Mouse (Mus musculus) hindbrain, embryonic 15.5 days (tissue): ENCODE measurements around the gene Cog4. TPM values are rescaled to one million over a fixed set of nuclear protein-coding genes. Genes with fewer than 3 reads are reported as not detected.
"Not testable (repeated sequence)": the region's sequence is repeated elsewhere in the genome, so short reads cannot be mapped to it uniquely, and the experiment has no call there.

ENCODE experiments used
- ATAC-seq: fragments of 200-750 bp; cut with Nextera tagmentation; 2 replicates; pipeline ENCODE4 v1.8.0; 2017; ENCODE audit warnings: low read depth, moderate number of reproducible peaks, moderate TSS enrichment; ENCODE audit not compliant: low FRiP score
- H3K27ac ChIP-seq: fragments of 300-500 bp; sonication (generic); replicated peaks from 2 replicates; pipeline ENCODE4 v1.5.1; 2015; ENCODE audit warnings: mild to moderate bottlenecking, inconsistent platforms
- H3K27me3 ChIP-seq: fragments of 300-500 bp; sonication (generic); 2 replicates; pipeline ENCODE4 v1.6.1; 2015; ENCODE audit warnings: control low read depth, inconsistent platforms
- H3K36me3 ChIP-seq: fragments of 300-500 bp; sonication (generic); 2 replicates; pipeline ENCODE4 v1.6.1; 2015; ENCODE audit warnings: control low read depth, inconsistent platforms
- H3K4me1 ChIP-seq: fragments of 300-500 bp; sonication (generic); replicated peaks from 2 replicates; pipeline ENCODE4 v1.6.1; 2015; ENCODE audit warnings: control low read depth, inconsistent platforms
- H3K4me2 ChIP-seq: fragments of 300-500 bp; sonication (generic); 2 replicates; pipeline ENCODE4 v1.6.1; 2015; ENCODE audit warnings: moderate library complexity, mild to moderate bottlenecking, inconsistent platforms
- H3K4me3 ChIP-seq: fragments of 300-500 bp; sonication (generic); 2 replicates; pipeline ENCODE4 v1.5.1; 2015; ENCODE audit warnings: mild to moderate bottlenecking, inconsistent platforms
- H3K9ac ChIP-seq: fragments of 300-500 bp; sonication (generic); 2 replicates; pipeline ENCODE4 v1.6.1; 2015; ENCODE audit warnings: inconsistent platforms
- H3K9me3 ChIP-seq: fragments of 300-500 bp; sonication (generic); 2 replicates; pipeline ENCODE4 v1.6.1; 2016; ENCODE audit warnings: control low read depth, inconsistent platforms
- WGBS: fragments of 180-500 bp; shearing (Covaris S2); methylation state at CpG from one replicate; pipeline ENCODE4 v1.1.7; 2015; 5-methylcytosine and 5-hydroxymethylcytosine counted together
- polyA plus RNA-seq: library from polyadenylated mRNA; unstranded; fragments of >200 nt; fragmentation: Nextera tagmentation; extraction: Ambion mirVana; gene quantifications from 2 replicates; pipeline ENCODE4 v1.2.1, GENCODE M21; 2015

Gene Cog4
- polyA plus RNA-seq, 1 experiment from 2014 or later: 75.4 TPM

DNA sequence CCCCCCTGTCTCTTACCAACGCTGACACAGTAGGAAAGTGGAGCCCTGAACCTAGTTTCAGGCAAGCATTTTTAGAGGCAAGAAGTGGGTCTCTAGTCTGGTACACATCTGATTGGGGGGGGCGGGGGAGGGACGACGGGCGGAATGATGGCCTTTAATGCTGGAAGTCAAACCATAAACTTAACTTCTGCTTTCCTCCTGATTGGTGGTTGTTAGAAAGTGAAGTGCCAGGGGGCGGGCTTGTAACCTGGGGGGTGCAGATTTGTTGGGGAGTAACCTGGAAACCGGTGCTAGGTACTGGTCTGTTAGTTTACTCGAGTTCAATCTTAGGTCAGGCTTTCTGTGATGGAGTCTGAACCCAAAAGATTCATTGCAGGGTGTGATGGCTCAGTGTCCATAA, 72.1 kb downstream of the Cog4 start:
- no peak overlapping the region for H3K9ac ChIP-seq
- no peak overlapping the region for H3K4me3 ChIP-seq
- 56% methylated on average over 8 of the region's 8 CpGs for WGBS
- no peaks in the 10 kb centered on the region for H3K9me3 ChIP-seq
- no peak overlapping the region for H3K27ac ChIP-seq
- H3K27me3 ChIP-seq: no peaks in the 10 kb centered on the region
- peaks cover 26% of the 10 kb centered on the region for H3K4me1 ChIP-seq
- H3K36me3 ChIP-seq: no peaks in the 10 kb centered on the region
- no peak for ATAC-seq
- H3K4me2 ChIP-seq: no peak overlapping the region

DNA sequence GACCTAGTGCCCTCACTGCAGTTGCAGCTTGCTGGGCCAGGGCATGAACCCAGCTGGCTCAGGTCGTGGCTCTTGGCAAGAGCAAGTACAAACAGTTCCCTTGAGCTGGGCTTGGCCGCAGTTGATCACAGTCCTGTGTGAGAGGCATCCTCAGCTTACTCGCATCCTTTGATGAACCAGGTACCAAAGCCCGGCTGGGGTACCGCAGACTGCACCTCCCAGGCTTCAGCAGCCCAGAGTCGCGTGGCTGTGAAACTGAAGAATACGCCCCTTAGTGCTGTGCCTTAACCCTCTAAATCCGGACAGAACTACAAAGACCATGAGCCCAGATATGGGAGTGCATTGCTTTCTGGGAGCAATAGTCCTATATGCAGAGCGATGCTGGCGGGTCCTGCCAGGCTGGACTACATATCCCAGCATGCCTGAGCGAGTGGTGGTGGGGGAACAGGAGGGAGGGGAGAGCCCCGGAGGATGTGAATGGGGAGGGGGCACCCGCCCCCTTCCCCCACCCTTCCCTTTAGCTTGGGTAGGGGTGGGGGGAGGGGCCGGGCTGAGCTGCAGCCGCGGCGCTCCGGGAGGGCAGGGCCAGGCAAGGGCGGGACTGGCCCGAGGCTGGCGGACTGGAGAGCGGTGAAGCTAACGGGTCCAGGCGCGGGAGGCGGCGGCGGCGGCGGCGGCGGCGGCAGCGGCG, 73.1 kb downstream of the Cog4 start, which contains the start of gene St3gal2:
St3gal2 (plus strand) TSS at position 582 of the 691 bp plus-strand sequence.
- Histone ChIP-seq H3K9ac (peak within 1 kb of the TSS; percentile 90), H3K4me2 (peak within 1 kb of the TSS; percentile 83), H3K27ac (peak within 1 kb of the TSS; percentile 85), H3K36me3 (no peaks in the 10 kb centered on the region), H3K9me3 (no peaks in the 10 kb centered on the region), H3K4me1 (peaks cover 26% of the 10 kb centered on the region), H3K27me3 (no peaks in the 10 kb centered on the region), H3K4me3 (peak within 1 kb of the TSS; percentile 91)
- 1% methylated on average over 25 of the region's 36 CpGs for WGBS
- ATAC-seq: peak; percentile 99

- Histone ChIP-seq H3K27me3 (no peaks in the 10 kb centered on the region), H3K4me2 (peak overlapping the region; percentile 83), H3K9me3 (no peaks in the 10 kb centered on the region), H3K9ac (peak overlapping the region; percentile 90), H3K36me3 (no peaks in the 10 kb centered on the region), H3K4me1 (peaks cover 26% of the 10 kb centered on the region), H3K4me3 (peak overlapping the region; percentile 91), H3K27ac (peak overlapping the region; percentile 85)
- 2% methylated on average over 19 of the region's 37 CpGs for WGBS
- ATAC-seq: peak; percentile 68
These were observed 73.8 kb downstream of the Cog4 start for GRCm38 (mm10) chr8:110920032-110920772.

- peak overlapping the region; percentile 85; the same call in 1 of the 2 replicates for H3K27ac ChIP-seq
- peak overlapping the region; percentile 91 for H3K4me3 ChIP-seq
- H3K4me2 ChIP-seq: peak overlapping the region; percentile 83
- H3K4me1 ChIP-seq: peaks cover 26% of the 10 kb centered on the region
- no peaks in the 10 kb centered on the region for H3K36me3 ChIP-seq
- ATAC-seq: no peak
- WGBS: 33% methylated on average over 3 of the region's 3 CpGs
- no peaks in the 10 kb centered on the region for H3K9me3 ChIP-seq
- H3K9ac ChIP-seq: peak overlapping the region; percentile 90
- no peaks in the 10 kb centered on the region for H3K27me3 ChIP-seq
These were observed 74.4 kb downstream of the Cog4 start for GRCm38 (mm10) chr8:110920773-110921277.

DNA sequence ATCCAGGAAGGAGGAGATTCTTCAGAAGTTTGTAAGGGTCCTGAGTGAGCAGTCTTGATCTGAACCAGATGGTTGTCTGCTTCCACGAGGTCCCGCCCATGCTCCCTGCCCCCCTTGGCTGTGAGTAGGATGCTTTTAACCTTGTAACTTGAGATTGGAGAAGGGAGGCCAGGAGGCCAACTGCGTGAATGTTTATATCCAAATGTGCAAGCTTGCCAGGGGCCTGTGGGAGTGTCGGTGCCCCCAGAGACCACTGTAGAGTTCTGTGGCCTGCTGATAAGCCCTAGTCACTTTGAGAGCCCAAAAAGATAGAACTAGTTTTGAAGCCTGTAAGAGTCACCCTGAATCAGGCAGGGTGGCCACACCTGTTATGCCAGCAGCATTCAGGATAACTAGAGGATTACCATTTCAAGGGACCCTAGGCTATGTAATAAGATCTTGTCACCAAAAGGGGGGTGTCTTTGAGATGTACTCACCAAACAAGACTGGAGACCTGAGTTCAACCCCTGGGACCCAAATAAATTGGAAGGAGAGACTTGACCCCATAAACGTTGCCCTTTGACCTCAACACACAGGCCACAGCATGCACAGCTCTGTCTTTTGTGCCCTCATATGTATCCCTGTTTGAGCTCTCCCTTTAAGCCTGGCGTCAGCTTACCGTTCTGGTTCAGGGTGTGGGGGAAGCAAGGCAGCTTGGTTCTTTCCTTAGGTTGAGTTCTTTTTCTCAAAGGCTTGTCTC, 75.3 kb downstream of the Cog4 start:
- no peak for ATAC-seq
- H3K4me2 ChIP-seq: peak overlapping the region; percentile 83
- peaks cover 26% of the 10 kb centered on the region for H3K4me1 ChIP-seq
- 39% methylated on average over 7 of the region's 7 CpGs for WGBS
- peak overlapping the region; percentile 90; the same call in 1 of the 2 replicates for H3K9ac ChIP-seq
- no peaks in the 10 kb centered on the region for H3K36me3 ChIP-seq
- H3K27ac ChIP-seq: no peak overlapping the region
- H3K27me3 ChIP-seq: no peaks in the 10 kb centered on the region
- peak overlapping the region; percentile 91 for H3K4me3 ChIP-seq
- no peaks in the 10 kb centered on the region for H3K9me3 ChIP-seq

GRCm38 (mm10) chr8:110925691-110926140, 79.3 kb downstream of the Cog4 start:
- WGBS: 81% methylated on average over 8 of the region's 8 CpGs
- H3K4me1 ChIP-seq: peaks cover 19% of the 10 kb centered on the region
- ATAC-seq: no peak
- H3K4me3 ChIP-seq: no peak overlapping the region
- no peak overlapping the region for H3K27ac ChIP-seq
- H3K27me3 ChIP-seq: no peaks in the 10 kb centered on the region
- H3K9me3 ChIP-seq: no peaks in the 10 kb centered on the region
- no peak overlapping the region for H3K4me2 ChIP-seq
- no peak overlapping the region for H3K9ac ChIP-seq
- no peaks in the 10 kb centered on the region for H3K36me3 ChIP-seq

DNA sequence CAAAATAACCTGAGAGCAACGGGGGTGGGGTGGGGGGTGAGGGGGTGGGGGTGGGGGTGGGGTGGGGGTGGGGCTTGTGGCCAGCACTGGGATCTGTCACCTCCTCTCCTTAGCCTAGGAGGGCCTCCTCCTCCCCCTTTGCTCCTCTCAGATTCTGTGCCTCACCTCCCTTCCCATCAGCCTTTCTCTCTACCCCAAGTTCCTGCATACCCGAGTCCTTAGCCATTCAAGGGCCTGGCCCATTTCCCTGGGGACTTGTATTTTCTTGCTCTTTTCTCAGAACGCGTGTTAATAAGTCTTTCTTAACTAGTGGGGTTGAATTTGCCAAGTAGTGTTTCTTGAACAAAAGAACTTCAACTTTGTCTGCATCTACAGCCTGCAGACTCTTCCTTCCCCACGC, 80.3 kb downstream of the Cog4 start:
- H3K4me2 ChIP-seq: no peak overlapping the region
- no peaks in the 10 kb centered on the region for H3K27me3 ChIP-seq
- H3K9ac ChIP-seq: no peak overlapping the region
- no peaks in the 10 kb centered on the region for H3K9me3 ChIP-seq
- H3K4me3 ChIP-seq: no peak overlapping the region
- 55% methylated on average over 5 of the region's 5 CpGs for WGBS
- no peak for ATAC-seq
- H3K27ac ChIP-seq: no peak overlapping the region
- no peaks in the 10 kb centered on the region for H3K36me3 ChIP-seq
- H3K4me1 ChIP-seq: peaks cover 9% of the 10 kb centered on the region

GRCm38 (mm10) chr8:110928435-110928834, 82.0 kb downstream of the Cog4 start:
- Histone ChIP-seq H3K27ac (no peak overlapping the region), H3K9ac (no peak overlapping the region), H3K4me3 (no peak overlapping the region), H3K27me3 (no peaks in the 10 kb centered on the region), H3K4me2 (no peak overlapping the region), H3K4me1 (peaks cover 3% of the 10 kb centered on the region; the same call in 1 of the 2 replicates), H3K36me3 (no peaks in the 10 kb centered on the region), H3K9me3 (no peaks in the 10 kb centered on the region)
- 81% methylated on average over 7 of the region's 7 CpGs for WGBS
- no peak for ATAC-seq

GRCm38 (mm10) chr8:110929066-110929465, 82.7 kb downstream of the Cog4 start:
- 54% methylated on average over 5 of the region's 5 CpGs for WGBS
- Histone ChIP-seq H3K36me3 (no peaks in the 10 kb centered on the region), H3K9ac (no peak overlapping the region), H3K4me1 (peaks cover 3% of the 10 kb centered on the region; the same call in 1 of the 2 replicates), H3K27me3 (no peaks in the 10 kb centered on the region), H3K4me3 (no peak overlapping the region), H3K9me3 (no peaks in the 10 kb centered on the region), H3K27ac (no peak overlapping the region), H3K4me2 (no peak overlapping the region)
- ATAC-seq: no peak

GRCm38 (mm10) chr8:110929672-110930071, 83.3 kb downstream of the Cog4 start:
- not testable (repeated sequence) for H3K4me1 ChIP-seq, H3K27me3 ChIP-seq, H3K9ac ChIP-seq, H3K4me3 ChIP-seq, H3K36me3 ChIP-seq, H3K27ac ChIP-seq, H3K9me3 ChIP-seq, ATAC-seq, H3K4me2 ChIP-seq
- 91% methylated on average over 8 of the region's 8 CpGs for WGBS

DNA sequence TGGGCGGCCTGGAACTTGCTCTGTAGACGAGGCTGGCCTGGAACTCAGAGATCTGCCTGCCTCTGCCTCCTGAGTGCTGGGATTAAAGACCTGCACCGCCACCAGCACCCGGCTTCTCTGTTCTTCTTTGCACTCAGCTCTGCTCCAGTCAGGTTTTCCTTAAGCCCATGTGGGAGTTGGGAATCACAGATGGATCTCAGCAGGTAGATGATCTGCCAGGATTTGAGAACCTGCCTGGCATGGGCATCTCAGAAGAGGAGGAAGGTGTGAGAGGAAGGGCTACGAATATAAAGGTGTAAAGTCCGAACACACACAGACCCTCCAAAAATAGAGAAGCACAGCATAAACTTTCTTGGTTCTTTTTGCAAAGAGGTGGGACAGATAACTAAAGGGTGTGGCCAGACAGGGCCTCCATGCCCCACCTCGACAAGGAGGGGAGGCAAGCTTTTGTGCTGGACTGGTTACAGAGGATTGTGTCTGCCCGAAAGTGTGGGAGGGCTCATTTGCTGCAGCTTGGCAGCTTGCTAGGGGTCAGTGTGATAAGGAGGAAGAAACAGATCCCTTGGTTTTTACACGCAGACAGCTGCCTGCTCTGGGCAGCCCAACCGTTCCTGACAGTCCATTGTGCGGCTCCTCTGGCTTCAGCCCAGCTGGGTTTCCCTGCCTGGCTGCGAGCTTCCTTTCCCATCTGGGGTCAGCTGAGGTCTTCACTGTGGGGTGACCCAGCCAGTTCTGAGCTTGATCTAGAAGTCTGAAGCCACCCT, 85.0 kb downstream of the Cog4 start:
- 71% methylated on average over 12 of the region's 12 CpGs for WGBS
- no peaks in the 10 kb centered on the region for H3K9me3 ChIP-seq
- H3K4me2 ChIP-seq: no peak overlapping the region
- H3K27me3 ChIP-seq: no peaks in the 10 kb centered on the region
- no peak overlapping the region for H3K4me3 ChIP-seq
- no peak overlapping the region for H3K9ac ChIP-seq
- no peaks in the 10 kb centered on the region for H3K36me3 ChIP-seq
- H3K4me1 ChIP-seq: peaks cover 3% of the 10 kb centered on the region; the same call in 1 of the 2 replicates
- H3K27ac ChIP-seq: no peak overlapping the region
- ATAC-seq: no peak
